Mouse (Mus musculus): ENCODE measurements around the gene Tmem38b. TPM values are rescaled to one million over a fixed set of nuclear protein-coding genes. Genes with fewer than 3 reads are reported as not detected.

The Tmem38b gene
- polyA plus RNA-seq, 1 experiment = 11.9 TPM

DNA sequence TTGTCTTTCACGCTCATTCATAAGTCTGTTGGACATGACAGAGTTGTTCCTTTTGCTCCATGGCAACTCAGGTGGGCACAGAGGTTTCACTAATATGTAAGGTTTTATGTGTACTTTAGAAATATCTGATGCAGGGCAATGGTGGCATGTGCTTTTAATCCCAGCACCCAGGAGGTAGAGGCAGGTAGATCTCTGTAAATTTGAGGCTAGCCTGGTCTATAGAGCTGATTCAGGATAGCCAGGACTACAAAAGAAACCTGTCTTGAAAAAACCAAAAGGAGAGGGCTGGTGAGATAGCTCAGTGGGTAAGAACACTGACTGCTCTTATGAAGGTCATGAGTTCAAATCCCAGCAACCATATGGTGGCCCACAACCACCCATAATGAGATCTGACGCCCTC is 20.5 kb downstream of the Tmem38b start:
- no peaks in the 10 kb centered on the region for H3K27me3 ChIP-seq (ENCODE audit: control insufficient read depth, insufficient read depth, low read length)
- H3K36me3 ChIP-seq (ENCODE audit: control insufficient read depth, insufficient read depth, low read length) = no peaks in the 10 kb centered on the region; the same call in 1 of the 2 replicates
- H3K27ac ChIP-seq (ENCODE audit: control insufficient read depth, insufficient read depth, low read depth, low read length) = no peak overlapping the region
- TF ChIP-seq CTCF (IDR thresholded peaks at IDR 0.05; ENCODE audit: control insufficient read depth, insufficient read depth, insufficient replicate concordance, low read depth, low read length) = no peak
- no peak for TF ChIP-seq POLR2A (IDR thresholded peaks at IDR 0.05; ENCODE audit: control insufficient read depth, low read depth, low read length)
- H3K4me1 ChIP-seq (ENCODE audit: control insufficient read depth, insufficient read depth, low read length) = no peaks in the 10 kb centered on the region
- no peak overlapping the region for H3K4me3 ChIP-seq (ENCODE audit: control insufficient read depth, low read depth, low read length)

DNA sequence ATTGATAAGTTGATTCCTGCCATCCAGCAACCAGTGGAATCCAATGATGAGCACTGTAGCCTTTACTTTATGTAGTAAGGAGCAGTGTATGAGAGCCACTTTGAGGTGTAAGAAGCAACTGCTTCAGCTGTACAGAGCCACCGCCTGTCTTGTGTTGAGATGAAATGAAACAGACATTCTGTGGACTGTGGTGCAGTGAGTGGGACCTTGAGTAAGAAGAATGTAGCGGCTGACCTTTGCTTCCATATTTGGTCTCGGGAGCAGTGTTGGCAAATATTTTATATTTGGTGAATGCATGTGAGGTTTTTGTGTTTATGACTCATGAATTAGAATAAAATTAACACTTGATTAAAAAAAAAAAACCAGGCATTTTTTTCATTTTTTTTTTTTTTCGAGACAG is 21.7 kb downstream of the Tmem38b start:
- no peaks in the 10 kb centered on the region; the same call in 1 of the 2 replicates for H3K36me3 ChIP-seq (ENCODE audit: control insufficient read depth, insufficient read depth, low read length)
- no peaks in the 10 kb centered on the region for H3K4me1 ChIP-seq (ENCODE audit: control insufficient read depth, insufficient read depth, low read length)
- no peak overlapping the region for H3K4me3 ChIP-seq (ENCODE audit: control insufficient read depth, low read depth, low read length)
- TF ChIP-seq POLR2A (IDR thresholded peaks at IDR 0.05; ENCODE audit: control insufficient read depth, low read depth, low read length) (no peak), CTCF (IDR thresholded peaks at IDR 0.05; ENCODE audit: control insufficient read depth, insufficient read depth, insufficient replicate concordance, low read depth, low read length) (no peak)
- H3K27ac ChIP-seq (ENCODE audit: control insufficient read depth, insufficient read depth, low read depth, low read length) = no peak overlapping the region
- H3K27me3 ChIP-seq (ENCODE audit: control insufficient read depth, insufficient read depth, low read length) = no peaks in the 10 kb centered on the region

DNA sequence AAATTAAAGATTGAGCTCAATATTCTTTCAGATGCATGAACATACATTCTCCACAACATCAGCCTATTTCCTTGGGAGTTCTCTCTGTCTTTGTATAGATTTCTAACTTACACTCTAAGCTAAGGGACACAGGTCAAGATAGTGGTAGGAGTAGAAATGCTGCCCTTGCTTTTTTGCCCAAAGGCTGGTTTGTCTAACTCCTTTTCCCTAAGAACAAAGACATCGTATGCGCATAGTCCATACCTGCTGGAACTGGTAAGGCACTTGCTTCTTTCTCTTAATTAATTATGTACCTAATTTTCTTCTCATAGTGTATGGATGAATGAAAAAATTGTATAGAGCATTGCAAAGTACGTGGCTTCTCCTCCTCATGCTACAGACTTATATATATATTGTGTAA is 22.5 kb downstream of the Tmem38b start:
- Histone ChIP-seq H3K27ac (ENCODE audit: control insufficient read depth, insufficient read depth, low read depth, low read length) (no peak overlapping the region), H3K4me3 (ENCODE audit: control insufficient read depth, low read depth, low read length) (no peak overlapping the region), H3K4me1 (ENCODE audit: control insufficient read depth, insufficient read depth, low read length) (no peaks in the 10 kb centered on the region), H3K27me3 (ENCODE audit: control insufficient read depth, insufficient read depth, low read length) (no peaks in the 10 kb centered on the region), H3K36me3 (ENCODE audit: control insufficient read depth, insufficient read depth, low read length) (no peaks in the 10 kb centered on the region; the same call in 1 of the 2 replicates)
- TF ChIP-seq POLR2A (IDR thresholded peaks at IDR 0.05; ENCODE audit: control insufficient read depth, low read depth, low read length) = no peak
- no peak for TF ChIP-seq CTCF (IDR thresholded peaks at IDR 0.05; ENCODE audit: control insufficient read depth, insufficient read depth, insufficient replicate concordance, low read depth, low read length)

DNA sequence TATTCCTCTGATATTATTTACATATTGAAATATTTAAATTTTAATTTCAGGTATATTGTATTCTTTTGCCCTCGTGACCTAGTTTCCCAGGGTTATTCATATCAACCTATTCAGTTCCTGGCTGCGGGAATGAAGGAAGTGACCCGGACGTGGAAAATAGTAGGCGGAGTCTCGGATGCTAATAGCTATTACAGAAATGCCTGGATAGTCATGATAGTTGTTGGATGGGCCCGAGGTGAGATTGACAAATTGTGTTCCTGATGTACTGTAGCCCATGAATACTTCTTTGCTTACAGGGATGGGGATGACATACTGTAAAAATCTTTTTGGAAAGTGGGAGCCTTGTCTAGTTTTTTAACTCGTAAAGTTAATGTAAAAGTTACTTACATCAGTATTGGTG is 23.0 kb downstream of the Tmem38b start:
- Histone ChIP-seq H3K36me3 (ENCODE audit: control insufficient read depth, insufficient read depth, low read length) (no peaks in the 10 kb centered on the region; the same call in 1 of the 2 replicates), H3K4me1 (ENCODE audit: control insufficient read depth, insufficient read depth, low read length) (no peaks in the 10 kb centered on the region), H3K4me3 (ENCODE audit: control insufficient read depth, low read depth, low read length) (no peak overlapping the region), H3K27ac (ENCODE audit: control insufficient read depth, insufficient read depth, low read depth, low read length) (no peak overlapping the region), H3K27me3 (ENCODE audit: control insufficient read depth, insufficient read depth, low read length) (no peaks in the 10 kb centered on the region)
- TF ChIP-seq POLR2A (IDR thresholded peaks at IDR 0.05; ENCODE audit: control insufficient read depth, low read depth, low read length) = no peak
- no peak for TF ChIP-seq CTCF (IDR thresholded peaks at IDR 0.05; ENCODE audit: control insufficient read depth, insufficient read depth, insufficient replicate concordance, low read depth, low read length)

DNA sequence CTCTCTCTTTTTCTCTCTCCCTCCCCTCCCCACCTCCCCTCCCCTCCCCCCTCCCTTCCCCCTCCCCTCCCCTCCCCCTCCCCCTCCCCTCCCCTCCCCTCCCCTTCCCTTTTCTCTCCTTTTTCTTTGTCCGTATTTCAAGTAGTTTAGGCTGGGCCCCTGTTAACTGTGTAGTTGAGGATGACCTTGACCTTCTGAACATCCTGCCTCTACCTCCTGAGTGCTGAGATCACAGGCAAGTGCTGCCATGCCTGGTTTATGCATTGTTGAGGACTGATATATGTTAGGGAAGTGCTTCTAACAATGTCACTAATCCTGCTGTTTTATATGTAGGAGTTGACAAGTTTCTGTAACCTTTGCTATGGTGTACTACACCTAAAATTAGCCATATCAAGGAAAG is 24.0 kb downstream of the Tmem38b start:
- TF ChIP-seq CTCF (IDR thresholded peaks at IDR 0.05; ENCODE audit: control insufficient read depth, insufficient read depth, insufficient replicate concordance, low read depth, low read length) (no peak), POLR2A (IDR thresholded peaks at IDR 0.05; ENCODE audit: control insufficient read depth, low read depth, low read length) (no peak)
- H3K27me3 ChIP-seq (ENCODE audit: control insufficient read depth, insufficient read depth, low read length) = no peaks in the 10 kb centered on the region
- H3K4me3 ChIP-seq (ENCODE audit: control insufficient read depth, low read depth, low read length) = no peak overlapping the region
- H3K4me1 ChIP-seq (ENCODE audit: control insufficient read depth, insufficient read depth, low read length) = no peaks in the 10 kb centered on the region
- H3K27ac ChIP-seq (ENCODE audit: control insufficient read depth, insufficient read depth, low read depth, low read length) = no peak overlapping the region
- no peaks in the 10 kb centered on the region; the same call in 1 of the 2 replicates for H3K36me3 ChIP-seq (ENCODE audit: control insufficient read depth, insufficient read depth, low read length)

DNA sequence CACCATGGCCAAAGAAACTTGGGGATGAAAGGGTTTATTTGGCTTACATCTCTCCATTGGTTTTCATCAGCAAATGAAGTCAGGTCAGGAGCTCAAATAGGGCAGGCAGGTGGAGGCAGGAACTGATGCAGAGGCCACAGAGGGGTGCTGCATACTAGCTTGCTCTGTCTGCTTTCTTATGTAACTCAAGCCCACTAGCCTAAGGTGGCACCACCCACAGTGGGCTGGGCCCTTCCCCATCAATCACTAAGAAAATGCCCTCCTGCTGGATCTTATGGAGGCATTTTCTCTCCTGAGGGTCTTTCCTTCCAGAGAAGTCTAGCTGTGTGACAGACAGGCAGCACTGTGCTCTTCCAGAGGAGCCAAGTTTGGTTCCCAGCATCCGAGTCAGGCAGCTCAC is 27.5 kb downstream of the Tmem38b start:
- TF ChIP-seq POLR2A (IDR thresholded peaks at IDR 0.05; ENCODE audit: control insufficient read depth, low read depth, low read length) = no peak
- TF ChIP-seq CTCF (IDR thresholded peaks at IDR 0.05; ENCODE audit: control insufficient read depth, insufficient read depth, insufficient replicate concordance, low read depth, low read length) = no peak
- Histone ChIP-seq H3K27me3 (ENCODE audit: control insufficient read depth, insufficient read depth, low read length) (no peaks in the 10 kb centered on the region), H3K4me1 (ENCODE audit: control insufficient read depth, insufficient read depth, low read length) (no peaks in the 10 kb centered on the region), H3K4me3 (ENCODE audit: control insufficient read depth, low read depth, low read length) (no peak overlapping the region), H3K27ac (ENCODE audit: control insufficient read depth, insufficient read depth, low read depth, low read length) (no peak overlapping the region), H3K36me3 (ENCODE audit: control insufficient read depth, insufficient read depth, low read length) (no peaks in the 10 kb centered on the region; the same call in 1 of the 2 replicates)

DNA sequence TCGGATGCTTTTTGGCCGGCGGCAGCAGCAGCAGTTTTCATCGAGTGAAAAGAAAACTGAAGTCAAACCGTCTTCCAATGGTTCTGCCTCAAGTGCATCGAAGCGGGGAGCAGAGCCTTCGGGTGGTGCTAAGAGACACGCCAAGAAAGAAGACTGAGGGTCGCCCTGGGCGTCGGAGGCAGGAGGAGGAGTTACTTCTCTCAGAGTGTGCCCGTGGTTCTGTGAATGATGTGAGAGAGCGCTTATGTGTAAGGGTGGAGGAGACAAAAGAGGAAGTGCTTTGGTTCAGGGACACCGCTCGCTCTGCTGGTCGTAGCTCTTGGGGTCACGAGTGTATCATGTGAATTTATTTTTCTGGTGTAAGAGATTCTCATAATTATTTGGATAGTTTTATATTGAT is 34.1 kb downstream of the Tmem38b start:
- Histone ChIP-seq H3K4me1 (ENCODE audit: control insufficient read depth, insufficient read depth, low read length) (no peaks in the 10 kb centered on the region; the same call in 1 of the 2 replicates), H3K27me3 (ENCODE audit: control insufficient read depth, insufficient read depth, low read length) (no peaks in the 10 kb centered on the region), H3K27ac (ENCODE audit: control insufficient read depth, insufficient read depth, low read depth, low read length) (no peak overlapping the region), H3K4me3 (ENCODE audit: control insufficient read depth, low read depth, low read length) (no peak overlapping the region), H3K36me3 (ENCODE audit: control insufficient read depth, insufficient read depth, low read length) (no peaks in the 10 kb centered on the region; the same call in 1 of the 2 replicates)
- TF ChIP-seq POLR2A (IDR thresholded peaks at IDR 0.05; ENCODE audit: control insufficient read depth, low read depth, low read length) (no peak), CTCF (IDR thresholded peaks at IDR 0.05; ENCODE audit: control insufficient read depth, insufficient read depth, insufficient replicate concordance, low read depth, low read length) (no peak)

DNA sequence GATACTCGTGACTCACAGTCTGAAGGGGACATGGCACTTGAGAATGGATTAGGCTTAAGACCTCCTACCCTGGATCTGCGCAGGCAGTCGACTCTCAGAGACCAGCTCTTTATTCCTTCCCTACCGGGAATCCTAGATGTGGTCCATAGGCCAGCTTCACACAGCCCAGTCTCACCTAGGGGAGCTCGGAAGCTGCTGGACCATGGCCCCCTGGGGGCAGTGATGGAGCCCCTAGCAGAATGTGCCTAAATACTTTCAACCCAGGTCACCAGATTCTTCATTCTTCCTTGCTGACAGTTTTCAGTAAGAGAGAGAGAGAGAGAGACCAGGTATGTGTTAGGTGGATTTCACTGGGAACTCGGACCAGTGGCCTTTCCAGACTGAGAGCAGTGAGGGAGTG is 36.3 kb downstream of the Tmem38b start:
- TF ChIP-seq CTCF (IDR thresholded peaks at IDR 0.05; ENCODE audit: control insufficient read depth, insufficient read depth, insufficient replicate concordance, low read depth, low read length) (no peak), POLR2A (IDR thresholded peaks at IDR 0.05; ENCODE audit: control insufficient read depth, low read depth, low read length) (no peak)
- no peak overlapping the region for H3K4me3 ChIP-seq (ENCODE audit: control insufficient read depth, low read depth, low read length)
- no peaks in the 10 kb centered on the region for H3K27me3 ChIP-seq (ENCODE audit: control insufficient read depth, insufficient read depth, low read length)
- no peaks in the 10 kb centered on the region; the same call in 1 of the 2 replicates for H3K36me3 ChIP-seq (ENCODE audit: control insufficient read depth, insufficient read depth, low read length)
- H3K27ac ChIP-seq (ENCODE audit: control insufficient read depth, insufficient read depth, low read depth, low read length) = no peak overlapping the region
- H3K4me1 ChIP-seq (ENCODE audit: control insufficient read depth, insufficient read depth, low read length) = no peaks in the 10 kb centered on the region; the same call in 1 of the 2 replicates

Data from testis, adult 2 months (tissue).